Mouse (Mus musculus): ENCODE results near the gene Tmcc3. TPM values are rescaled to one million over a fixed set of nuclear protein-coding genes. Genes with fewer than 3 reads are reported as not detected.
A peak's percentile ranks its signal among the peaks of the same experiment; 100 is the strongest.

The Tmcc3 gene
- total RNA-seq, 1 experiment from 2014 or later, result 0.15 TPM

GRCm38 (mm10) chr10:94312007-94312715 lies 412 bp downstream of the Tmcc3 start:
- peak; percentile 56 to 64; a peak in 3 of 4 replicates for ATAC-seq (replicated peaks in 1 of 2; ENCODE audit: insufficient read depth in 1 of 2, low FRiP score in 2 of 2, low TSS enrichment in 1 of 2, low read depth in 1 of 2, poor library complexity in 2 of 2, severe bottlenecking in 2 of 2)

DNA sequence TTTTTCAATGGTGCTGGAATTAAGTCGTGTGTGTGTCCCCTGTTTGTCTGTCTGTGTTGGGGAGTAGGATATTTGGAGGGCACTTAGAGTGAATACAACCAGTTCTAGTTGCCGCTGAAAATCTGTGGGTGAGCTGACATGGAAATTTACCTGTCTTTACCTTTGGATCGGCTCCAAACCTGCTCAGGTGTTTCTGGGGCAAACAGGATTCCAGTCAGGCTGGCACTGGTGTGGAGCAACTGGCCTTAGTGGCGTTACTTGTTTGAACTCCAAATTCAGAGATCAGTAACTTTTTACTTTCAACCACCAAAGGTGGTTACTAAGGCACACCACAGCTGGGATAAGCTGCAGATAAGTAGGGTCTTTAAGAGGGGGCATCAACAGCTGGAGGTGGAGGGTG lies 1.4 kb downstream of the Tmcc3 start:
- no peak for ATAC-seq (replicated peaks in 1 of 2; ENCODE audit: insufficient read depth in 1 of 2, low FRiP score in 2 of 2, low TSS enrichment in 1 of 2, low read depth in 1 of 2, poor library complexity in 2 of 2, severe bottlenecking in 2 of 2)

DNA sequence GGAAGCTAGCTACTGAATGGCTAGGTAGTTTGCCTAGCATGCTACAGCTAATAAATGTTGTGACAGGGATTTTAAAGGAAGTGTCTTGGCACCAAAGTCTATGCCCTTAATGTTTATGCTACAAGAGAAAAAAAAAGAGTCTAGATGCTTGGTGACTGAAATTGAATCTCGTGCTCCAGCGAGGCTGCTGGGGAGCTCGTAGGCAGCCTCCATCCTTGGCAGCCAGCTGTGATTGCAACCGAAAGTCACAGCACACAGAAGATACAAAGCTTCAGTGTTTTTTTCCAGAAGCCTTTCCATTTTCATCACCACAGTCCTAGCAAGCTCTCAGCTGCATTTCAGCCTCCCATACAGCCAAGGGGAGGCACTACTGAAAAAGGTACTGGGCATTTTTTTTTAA lies 6.8 kb downstream of the Tmcc3 start:
- ATAC-seq (replicated peaks in 1 of 2; ENCODE audit: insufficient read depth in 1 of 2, low FRiP score in 2 of 2, low TSS enrichment in 1 of 2, low read depth in 1 of 2, poor library complexity in 2 of 2, severe bottlenecking in 2 of 2), result no peak

GRCm38 (mm10) chr10:94329962-94330361 lies 18.2 kb downstream of the Tmcc3 start:
- no peak for ATAC-seq (replicated peaks in 1 of 2; ENCODE audit: insufficient read depth in 1 of 2, low FRiP score in 2 of 2, low TSS enrichment in 1 of 2, low read depth in 1 of 2, poor library complexity in 2 of 2, severe bottlenecking in 2 of 2)

DNA sequence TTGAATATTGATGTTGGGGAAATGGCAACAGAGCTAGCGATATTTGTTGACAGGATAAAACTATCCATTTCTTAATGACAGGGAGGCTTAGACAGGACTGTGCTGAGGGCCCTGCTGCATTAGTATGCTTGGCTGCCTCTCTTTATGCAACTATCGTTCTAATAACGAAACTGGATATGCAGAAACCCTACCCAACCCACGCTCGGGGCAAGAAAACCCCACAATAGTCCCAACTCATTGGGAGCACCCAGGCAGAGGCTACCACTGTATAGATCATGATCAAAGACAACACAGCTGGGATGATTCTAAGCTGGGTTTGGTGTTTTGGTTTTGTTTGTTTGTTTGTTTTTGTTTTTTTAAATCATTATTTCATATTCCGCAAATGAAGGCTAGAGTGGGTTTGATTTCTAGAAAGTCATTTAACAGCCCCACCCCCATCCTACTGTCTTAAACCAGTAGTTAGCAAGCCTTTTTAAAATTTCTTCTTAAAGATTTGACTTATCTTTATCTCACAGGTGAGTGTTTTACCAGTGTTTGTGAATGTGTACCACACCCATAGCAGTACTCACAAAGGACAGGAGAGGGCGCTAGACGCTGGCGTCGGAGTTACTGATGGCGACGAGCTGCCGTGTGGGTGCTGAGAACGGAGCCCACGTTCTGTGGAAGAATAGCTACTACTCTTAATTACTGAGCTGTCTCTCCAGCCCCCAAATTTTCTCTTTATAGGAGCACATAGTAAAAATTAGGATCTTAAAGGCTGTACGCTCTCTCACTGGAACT lies 20.8 kb downstream of the Tmcc3 start:
- ATAC-seq (replicated peaks in 1 of 2; ENCODE audit: insufficient read depth in 1 of 2, low FRiP score in 2 of 2, low TSS enrichment in 1 of 2, low read depth in 1 of 2, poor library complexity in 2 of 2, severe bottlenecking in 2 of 2), result no peak

DNA sequence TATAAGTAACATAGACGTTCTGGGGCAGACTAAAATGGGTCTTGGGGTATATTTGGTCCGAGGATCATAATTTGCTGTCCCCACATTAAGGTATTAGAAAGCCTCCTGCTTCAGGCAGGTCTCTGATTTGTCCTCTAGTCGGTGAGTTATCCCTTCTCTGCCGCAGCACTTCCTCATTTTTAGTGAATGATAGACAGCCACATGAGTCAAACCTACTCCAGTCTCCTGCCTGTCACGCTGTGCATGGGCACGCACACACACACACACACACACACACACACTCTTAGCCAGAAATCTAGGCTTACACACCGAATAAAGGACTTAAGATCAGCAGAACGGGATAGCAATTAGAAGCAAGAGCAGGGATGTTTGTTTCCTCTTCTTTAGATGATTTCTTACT lies 21.6 kb downstream of the Tmcc3 start:
- peak; percentile 73 for ATAC-seq (replicated peaks in 1 of 2; ENCODE audit: insufficient read depth in 1 of 2, low FRiP score in 2 of 2, low TSS enrichment in 1 of 2, low read depth in 1 of 2, poor library complexity in 2 of 2, severe bottlenecking in 2 of 2)

- ATAC-seq (replicated peaks in 1 of 2; ENCODE audit: insufficient read depth in 1 of 2, low FRiP score in 2 of 2, low TSS enrichment in 1 of 2, low read depth in 1 of 2, poor library complexity in 2 of 2, severe bottlenecking in 2 of 2), result no peak
Measured at GRCm38 (mm10) chr10:94335047-94335446, 23.3 kb downstream of the Tmcc3 start.

- ATAC-seq (replicated peaks in 1 of 2; ENCODE audit: insufficient read depth in 1 of 2, low FRiP score in 2 of 2, low TSS enrichment in 1 of 2, low read depth in 1 of 2, poor library complexity in 2 of 2, severe bottlenecking in 2 of 2), result no peak
Measured at GRCm38 (mm10) chr10:94336071-94336470, 24.3 kb downstream of the Tmcc3 start.

DNA sequence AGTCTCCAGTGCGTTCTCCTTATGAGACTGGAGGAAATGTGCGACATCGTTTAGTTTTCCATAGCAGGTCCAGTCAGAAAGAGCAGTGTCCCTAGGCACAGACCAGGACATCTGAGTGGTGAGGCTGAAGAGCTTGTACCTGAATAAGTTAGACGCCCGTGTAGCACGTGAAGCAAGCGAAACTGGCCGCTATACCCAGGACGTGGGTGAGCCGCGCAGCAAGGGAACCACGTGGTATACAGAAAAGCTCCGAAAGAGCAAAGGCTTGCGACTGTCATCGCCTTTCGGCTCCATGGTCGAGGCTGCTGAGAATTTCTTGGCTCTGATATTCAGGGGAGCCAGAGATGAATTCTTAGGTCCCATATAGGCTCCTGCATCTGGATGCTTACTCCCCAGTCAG lies 29.8 kb downstream of the Tmcc3 start:
- ATAC-seq (replicated peaks in 1 of 2; ENCODE audit: insufficient read depth in 1 of 2, low FRiP score in 2 of 2, low TSS enrichment in 1 of 2, low read depth in 1 of 2, poor library complexity in 2 of 2, severe bottlenecking in 2 of 2), result peak in 1 of 2 experiments; percentile 39; a peak in 1 of 4 replicates

DNA sequence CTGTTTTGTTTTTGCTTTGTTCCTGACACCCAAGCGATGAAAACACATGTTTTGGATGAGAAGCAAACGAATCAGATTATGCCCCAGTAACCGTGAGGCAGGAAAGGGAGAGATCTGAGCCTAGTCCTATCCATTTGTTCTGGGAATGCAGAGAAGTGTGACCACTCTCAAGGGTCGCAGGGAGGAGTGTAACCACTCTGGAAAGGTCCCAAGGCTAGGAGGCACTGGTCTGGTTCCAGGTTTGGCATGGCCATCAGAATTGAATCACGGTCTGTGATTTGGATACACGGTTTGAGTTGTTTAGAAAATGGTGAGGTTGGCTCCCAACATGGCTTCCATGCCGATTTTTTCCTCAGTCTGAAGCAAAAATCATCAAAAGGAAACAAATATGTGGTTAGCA lies 30.5 kb downstream of the Tmcc3 start:
- ATAC-seq (replicated peaks in 1 of 2; ENCODE audit: insufficient read depth in 1 of 2, low FRiP score in 2 of 2, low TSS enrichment in 1 of 2, low read depth in 1 of 2, poor library complexity in 2 of 2, severe bottlenecking in 2 of 2), result no peak

GRCm38 (mm10) chr10:94343581-94343980 lies 31.8 kb downstream of the Tmcc3 start:
- ATAC-seq (replicated peaks in 1 of 2; ENCODE audit: insufficient read depth in 1 of 2, low FRiP score in 2 of 2, low TSS enrichment in 1 of 2, low read depth in 1 of 2, poor library complexity in 2 of 2, severe bottlenecking in 2 of 2), result no peak

GRCm38 (mm10) chr10:94344631-94345417 lies 33.1 kb downstream of the Tmcc3 start:
- ATAC-seq (replicated peaks in 1 of 2; ENCODE audit: insufficient read depth in 1 of 2, low FRiP score in 2 of 2, low TSS enrichment in 1 of 2, low read depth in 1 of 2, poor library complexity in 2 of 2, severe bottlenecking in 2 of 2), result peak; percentile 22 to 42; a peak in 1 of 4 replicates

GRCm38 (mm10) chr10:94345509-94346252 lies 33.9 kb downstream of the Tmcc3 start:
- ATAC-seq (replicated peaks in 1 of 2; ENCODE audit: insufficient read depth in 1 of 2, low FRiP score in 2 of 2, low TSS enrichment in 1 of 2, low read depth in 1 of 2, poor library complexity in 2 of 2, severe bottlenecking in 2 of 2), result no peak

GRCm38 (mm10) chr10:94346596-94346995 lies 34.8 kb downstream of the Tmcc3 start:
- ATAC-seq (replicated peaks in 1 of 2; ENCODE audit: insufficient read depth in 1 of 2, low FRiP score in 2 of 2, low TSS enrichment in 1 of 2, low read depth in 1 of 2, poor library complexity in 2 of 2, severe bottlenecking in 2 of 2), result no peak

DNA sequence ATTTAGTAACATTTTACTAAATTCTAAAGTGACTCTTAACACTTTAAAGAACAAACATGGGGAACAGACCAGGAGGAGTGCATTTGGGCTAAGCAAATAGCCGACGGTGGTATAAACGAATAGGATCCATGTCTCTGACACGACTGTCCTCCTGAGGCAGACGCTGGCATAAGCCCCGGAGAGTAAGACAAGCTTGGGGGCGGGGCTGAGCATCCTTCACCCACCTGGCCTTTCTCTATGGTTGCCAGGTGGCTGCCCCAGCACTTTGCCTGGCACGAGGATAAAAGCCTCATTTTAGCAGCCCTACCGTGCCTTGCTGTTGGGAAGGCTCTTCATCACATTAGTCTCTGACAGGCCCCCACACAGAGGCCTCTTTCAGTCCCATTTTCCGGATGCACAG lies 35.5 kb downstream of the Tmcc3 start:
- no peak for ATAC-seq (replicated peaks in 1 of 2; ENCODE audit: insufficient read depth in 1 of 2, low FRiP score in 2 of 2, low TSS enrichment in 1 of 2, low read depth in 1 of 2, poor library complexity in 2 of 2, severe bottlenecking in 2 of 2)

DNA sequence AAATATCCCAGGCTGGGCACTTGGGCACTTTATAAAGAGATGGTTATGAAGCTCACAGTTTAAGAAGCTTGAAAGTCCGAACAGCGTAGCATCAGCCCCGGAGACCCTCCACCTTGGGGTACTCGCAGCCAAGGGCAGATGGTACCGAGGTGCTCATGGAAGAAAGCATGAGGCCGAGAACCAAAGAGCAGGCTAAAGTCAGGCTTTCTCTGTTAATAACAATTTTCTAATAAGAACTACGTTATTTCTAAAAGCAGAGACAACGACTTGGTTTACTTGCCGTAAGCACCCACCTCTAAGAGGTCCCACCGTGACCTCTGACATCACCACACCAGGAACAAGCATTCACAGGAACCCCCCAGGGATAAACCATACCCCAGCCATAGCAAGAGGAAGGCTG lies 36.2 kb downstream of the Tmcc3 start:
- no peak for ATAC-seq (replicated peaks in 1 of 2; ENCODE audit: insufficient read depth in 1 of 2, low FRiP score in 2 of 2, low TSS enrichment in 1 of 2, low read depth in 1 of 2, poor library complexity in 2 of 2, severe bottlenecking in 2 of 2)

DNA sequence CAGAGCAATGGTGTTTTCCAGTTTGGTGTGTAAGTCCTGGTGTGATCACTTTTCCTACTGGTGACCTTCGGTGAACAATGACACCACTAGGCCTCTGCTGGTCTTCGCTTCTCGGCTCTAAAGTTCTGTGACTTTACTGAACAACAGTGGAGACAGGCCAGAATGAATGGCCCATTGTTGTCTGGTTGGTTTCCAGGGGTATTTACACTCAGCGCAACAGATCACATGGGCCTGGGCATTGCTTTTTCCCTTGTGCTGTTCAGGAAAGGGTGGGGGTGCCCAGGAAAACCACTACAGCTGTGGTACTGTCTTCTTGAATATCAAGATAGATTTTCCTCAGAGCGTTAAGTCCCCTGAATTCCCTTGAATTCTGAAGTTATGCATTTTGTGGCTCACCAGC lies 38.5 kb downstream of the Tmcc3 start:
- no peak for ATAC-seq (replicated peaks in 1 of 2; ENCODE audit: insufficient read depth in 1 of 2, low FRiP score in 2 of 2, low TSS enrichment in 1 of 2, low read depth in 1 of 2, poor library complexity in 2 of 2, severe bottlenecking in 2 of 2)
